Mouse (Mus musculus) brain, embryonic 14.5 days (tissue): Measurements from ENCODE around the gene Lum.

Experiments
- CTCF ChIP-seq: fragments of 200-500 bp; IDR thresholded peaks from 2 replicates; pipeline ENCODE4 v1.5.1; 2012; ENCODE audit warnings: inconsistent platforms, mild to moderate bottlenecking, moderate library complexity, borderline replicate concordance; ENCODE audit not compliant: insufficient read depth, insufficient read length; ENCODE audit errors: extremely low read depth
- POLR2A ChIP-seq: fragments of 200-500 bp; IDR thresholded peaks from 2 replicates; pipeline ENCODE4 v1.6.1; 2012; ENCODE audit warnings: mild to moderate bottlenecking, inconsistent platforms, borderline replicate concordance; ENCODE audit not compliant: poor library complexity, insufficient read depth, insufficient read length, severe bottlenecking; ENCODE audit errors: extremely low read depth

GRCm38 (mm10) chr10:97582543-97583231 lies 17.8 kb downstream of the Lum start:
- TF ChIP-seq POLR2A (no peak), CTCF (no peak)
